Mouse (Mus musculus) embryonic fibroblast, embryonic 13.5 days (primary cell): Measurements from ENCODE around the gene Mapk10.

Source experiments
- CTCF ChIP-seq: IDR thresholded peaks from 2 replicates; pipeline ENCODE4 v1.5.1; 2011; ENCODE audit warnings: mild to moderate bottlenecking, control low read depth, low read length, moderate library complexity, borderline replicate concordance; ENCODE audit not compliant: insufficient read depth
- POLR2A ChIP-seq: IDR thresholded peaks from 2 replicates; pipeline ENCODE4 v1.6.1; 2011; ENCODE audit warnings: low read depth, mild to moderate bottlenecking, control low read depth, low read length, moderate library complexity

- TF ChIP-seq POLR2A (no peak), CTCF (no peak)
These were observed 19.2 kb upstream of the Mapk10 start for GRCm38 (mm10) chr5:103230334-103230733.
